Mouse (Mus musculus): ENCODE results near the gene Rps6ka2.

DNA sequence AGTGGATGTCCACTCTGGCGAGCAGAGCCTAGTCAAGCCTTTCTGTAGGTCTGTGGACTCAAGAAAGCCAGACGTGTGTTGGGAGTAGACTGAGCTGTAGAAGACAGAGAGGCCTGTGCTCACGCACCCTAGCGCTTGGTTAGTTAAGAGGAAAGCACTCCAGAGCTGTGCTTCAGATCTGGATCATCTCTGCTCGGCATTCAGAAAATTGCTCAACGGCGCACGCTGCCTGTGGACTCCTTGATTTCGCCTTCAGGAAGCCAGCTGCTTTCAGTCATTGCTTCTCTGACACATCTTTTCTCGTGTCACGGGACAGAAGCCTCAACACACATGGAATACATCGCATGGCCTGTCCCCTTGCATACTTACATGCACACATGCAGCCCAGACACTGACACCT is 115.4 kb downstream of the Rps6ka2 start:
- TF ChIP-seq CTCF (IDR thresholded peaks at IDR 0.05; ENCODE audit: extremely low read depth, insufficient read depth, insufficient read length, insufficient replicate concordance) = no peak
- TF ChIP-seq POLR2A (IDR thresholded peaks at IDR 0.05; ENCODE audit: low read depth, low read length) = no peak

All from spleen, adult 2 months (tissue).